Mouse (Mus musculus): ENCODE measurements at regions not wholly inside any gene's neighbourhood (a gene's known extent, or its start where the extent isn't known, plus 50 kb on each side); places are given as distances from the start of the nearest gene placed in this dataset.

GRCm38 (mm10) chr14:76245063-76245396 is 134.3 kb downstream of the Nufip1 start:
- DNase-seq (ENCODE audit: low spot score), result no peak

- DNase-seq (ENCODE audit: low spot score), result no peak
Measured at GRCm38 (mm10) chr14:76247664-76248063, 137.0 kb downstream of the Nufip1 start.

GRCm38 (mm10) chr14:76253850-76254249 is 143.2 kb downstream of the Nufip1 start:
- no peak for DNase-seq (ENCODE audit: low spot score)

- no peak for DNase-seq (ENCODE audit: low spot score)
Measured at GRCm38 (mm10) chr14:76254565-76255501, 144.1 kb downstream of the Nufip1 start.

- DNase-seq (ENCODE audit: low spot score), result no peak
Measured at GRCm38 (mm10) chr14:76255971-76256370, 145.3 kb downstream of the Nufip1 start.

- DNase-seq (ENCODE audit: low spot score), result no peak
Measured at GRCm38 (mm10) chr14:76258626-76259025, 147.9 kb downstream of the Nufip1 start.

GRCm38 (mm10) chr14:76260628-76261293 is 150.1 kb downstream of the Nufip1 start:
- no peak for DNase-seq (ENCODE audit: low spot score)

- DNase-seq (ENCODE audit: low spot score), result no peak
Measured at GRCm38 (mm10) chr14:76263682-76264081, 151.1 kb upstream of the Tsc22d1 start.

- DNase-seq (ENCODE audit: low spot score), result no peak
Measured at GRCm38 (mm10) chr14:76265819-76266218, 148.9 kb upstream of the Tsc22d1 start.

- no peak for DNase-seq (ENCODE audit: low spot score)
Measured at GRCm38 (mm10) chr14:76266249-76266648, 148.5 kb upstream of the Tsc22d1 start.

- DNase-seq (ENCODE audit: low spot score), result no peak
Measured at GRCm38 (mm10) chr14:76267091-76267490, 147.7 kb upstream of the Tsc22d1 start.

GRCm38 (mm10) chr14:76271190-76271589 is 143.6 kb upstream of the Tsc22d1 start:
- no peak for DNase-seq (ENCODE audit: low spot score)

- no peak for DNase-seq (ENCODE audit: low spot score)
Measured at GRCm38 (mm10) chr14:76272840-76273239, 141.9 kb upstream of the Tsc22d1 start.

GRCm38 (mm10) chr14:76276655-76277054 is 138.1 kb upstream of the Tsc22d1 start:
- DNase-seq (ENCODE audit: low spot score), result no peak

- no peak for DNase-seq (ENCODE audit: low spot score)
Measured at GRCm38 (mm10) chr14:76278751-76279450, 135.9 kb upstream of the Tsc22d1 start.

- DNase-seq (ENCODE audit: low spot score), result no peak
Measured at GRCm38 (mm10) chr14:76279561-76279960, 135.2 kb upstream of the Tsc22d1 start.

GRCm38 (mm10) chr14:76281867-76282266 is 132.9 kb upstream of the Tsc22d1 start:
- no peak for DNase-seq (ENCODE audit: low spot score)

- no peak for DNase-seq (ENCODE audit: low spot score)
Measured at GRCm38 (mm10) chr14:76287768-76288167, 127.0 kb upstream of the Tsc22d1 start.

- no peak for DNase-seq (ENCODE audit: low spot score)
Measured at GRCm38 (mm10) chr14:76290401-76291018, 124.3 kb upstream of the Tsc22d1 start.

- DNase-seq (ENCODE audit: low spot score), result no peak
Measured at GRCm38 (mm10) chr14:76292211-76292610, 122.5 kb upstream of the Tsc22d1 start.

- no peak for DNase-seq (ENCODE audit: low spot score)
Measured at GRCm38 (mm10) chr14:76295411-76296169, 119.2 kb upstream of the Tsc22d1 start.

All from testis, postnatal 14 days (tissue).